Mouse (Mus musculus): ENCODE data around the gene Gli1.
"Not testable (repeated sequence)": the region's sequence is repeated elsewhere in the genome, so short reads cannot be mapped to it uniquely, and the experiment has no call there.

DNA sequence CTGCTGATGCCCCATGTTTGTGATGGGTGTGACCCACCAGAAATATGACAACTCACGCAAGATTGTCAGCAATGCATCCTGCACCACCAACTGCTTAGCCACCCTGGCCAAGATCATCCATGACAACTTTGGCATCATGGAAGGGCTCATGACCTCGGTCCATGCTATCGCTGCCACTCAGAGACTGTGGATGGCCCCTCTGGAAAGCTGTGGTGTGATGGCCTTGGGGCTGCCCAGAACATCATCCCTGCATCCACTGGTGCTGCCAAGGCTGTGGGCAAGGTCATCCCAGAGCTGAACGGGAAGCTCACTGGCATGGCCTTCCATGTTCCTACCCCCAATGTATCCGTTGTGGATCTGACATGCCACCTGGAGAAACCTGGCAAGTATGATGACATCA is 28.3 kb downstream of the Gli1 start:
- TF ChIP-seq EP300, CTCF (IDR thresholded peaks at IDR 0.05; ENCODE audit: low read depth): not testable (repeated sequence)

Measured in heart, postnatal 0 days (tissue).